Mouse (Mus musculus) small intestine, adult 2 months (tissue): ENCODE data around the gene Psmd13.

ENCODE experiments used
- CTCF ChIP-seq: fragments of 200-500 bp; IDR thresholded peaks from 2 replicates; pipeline ENCODE4 v1.5.1; 2012; ENCODE audit warnings: low read depth, mild to moderate bottlenecking, control low read depth, inconsistent platforms, low read length, moderate library complexity, mixed read lengths; ENCODE audit not compliant: insufficient replicate concordance, insufficient read length; ENCODE audit errors: extremely low read depth
- POLR2A ChIP-seq: fragments of 200-500 bp; IDR thresholded peaks from 2 replicates; pipeline ENCODE4 v1.6.1; 2012; ENCODE audit warnings: low read depth, mild to moderate bottlenecking, control low read depth, inconsistent platforms, low read length, moderate library complexity

- no peak for TF ChIP-seq POLR2A
- no peak for TF ChIP-seq CTCF
These were observed 7.5 kb upstream of the Psmd13 start for GRCm38 (mm10) chr7:140874224-140874623.
